Mouse (Mus musculus): ENCODE data around the gene Tmeff2. TPM values are rescaled to one million over a fixed set of nuclear protein-coding genes. Genes with fewer than 3 reads are reported as not detected.

The Tmeff2 gene
- polyA plus RNA-seq, 1 experiment: 0.69 TPM

DNA sequence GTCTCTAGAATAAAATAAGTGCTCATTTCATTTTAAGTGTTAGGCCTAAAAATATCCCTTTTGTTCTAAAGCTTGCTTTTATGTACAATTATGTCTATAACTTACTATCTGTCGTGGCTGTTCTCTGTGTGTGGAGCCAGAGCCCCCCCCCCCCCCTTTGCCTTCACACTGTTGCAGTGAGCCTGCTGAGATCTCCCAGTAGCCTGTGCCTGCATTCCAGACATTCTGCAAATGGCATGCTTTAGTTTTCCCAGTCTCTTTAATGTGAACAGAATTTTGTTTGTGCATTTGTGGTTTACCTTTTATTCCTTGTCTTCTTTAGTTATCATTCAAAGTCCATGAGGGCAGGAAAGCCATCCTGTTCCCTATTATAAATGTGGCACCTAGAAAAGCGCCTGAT lies 251.6 kb downstream of the Tmeff2 start:
- Histone ChIP-seq H3K27ac (ENCODE audit: control insufficient read depth, insufficient read depth, low read depth, low read length) (no peak overlapping the region), H3K27me3 (ENCODE audit: control insufficient read depth, insufficient read depth, low read length) (no peaks in the 10 kb centered on the region)
- no peak for TF ChIP-seq POLR2A (IDR thresholded peaks at IDR 0.05; ENCODE audit: control insufficient read depth, low read depth, low read length)
- TF ChIP-seq CTCF (IDR thresholded peaks at IDR 0.05; ENCODE audit: control insufficient read depth, insufficient read depth, insufficient replicate concordance, low read depth, low read length): no peak

DNA sequence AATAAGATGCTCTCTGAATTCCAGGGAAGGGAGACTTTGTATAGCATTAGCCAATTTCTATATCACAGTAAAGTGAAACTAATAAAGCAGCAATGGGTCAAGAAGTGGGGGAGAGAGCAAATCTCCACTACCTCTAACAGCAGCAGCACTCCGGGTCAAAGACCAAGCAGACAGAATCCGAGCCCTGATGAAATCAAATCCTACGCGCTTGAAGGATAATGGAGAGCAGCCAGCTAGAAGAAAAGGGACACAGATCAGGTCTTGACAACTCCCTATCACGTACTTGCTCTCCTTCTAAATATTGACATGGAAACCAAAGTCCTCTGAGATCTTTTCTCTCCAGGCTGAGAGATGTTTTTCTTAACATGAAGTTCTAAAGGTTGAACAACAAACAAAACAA lies 252.4 kb downstream of the Tmeff2 start:
- H3K36me3 ChIP-seq (ENCODE audit: control insufficient read depth, insufficient read depth, low read length): no peaks in the 10 kb centered on the region
- no peak for TF ChIP-seq POLR2A (IDR thresholded peaks at IDR 0.05; ENCODE audit: control insufficient read depth, low read depth, low read length)
- no peak for TF ChIP-seq CTCF (IDR thresholded peaks at IDR 0.05; ENCODE audit: control insufficient read depth, insufficient read depth, insufficient replicate concordance, low read depth, low read length)
- H3K27ac ChIP-seq (ENCODE audit: control insufficient read depth, insufficient read depth, low read depth, low read length): no peak overlapping the region
- no peaks in the 10 kb centered on the region for H3K4me1 ChIP-seq (ENCODE audit: control insufficient read depth, insufficient read depth, low read length)
- no peak overlapping the region for H3K4me3 ChIP-seq (ENCODE audit: control insufficient read depth, low read depth, low read length)
- no peaks in the 10 kb centered on the region for H3K27me3 ChIP-seq (ENCODE audit: control insufficient read depth, insufficient read depth, low read length)

More for the DNA sequence above, 251.6 kb downstream of the Tmeff2 start:
- Histone ChIP-seq H3K4me1 (ENCODE audit: control insufficient read depth, insufficient read depth, low read length) (no peaks in the 10 kb centered on the region), H3K36me3 (ENCODE audit: control insufficient read depth, insufficient read depth, low read length) (no peaks in the 10 kb centered on the region), H3K4me3 (ENCODE audit: control insufficient read depth, low read depth, low read length) (no peak overlapping the region)

DNA sequence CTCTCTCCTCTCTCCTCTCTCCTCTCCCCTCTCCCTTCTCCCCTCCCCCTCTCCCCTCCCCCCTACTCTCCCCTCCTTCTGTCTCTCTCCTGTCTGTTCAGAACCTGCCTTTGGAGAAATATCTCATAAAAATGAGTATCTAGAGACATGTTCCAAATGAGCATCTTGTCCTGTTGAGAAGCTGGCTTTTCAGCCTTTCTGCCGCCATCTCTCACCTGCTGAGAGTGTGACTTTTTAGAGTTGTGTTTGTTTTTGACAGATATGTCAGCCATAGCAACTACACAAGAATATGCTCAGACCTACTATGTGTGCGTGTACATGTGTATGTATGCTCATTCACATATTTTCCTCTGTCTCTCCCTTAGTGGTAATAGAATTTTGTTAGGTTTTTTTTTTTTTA lies 283.8 kb downstream of the Tmeff2 start:
- TF ChIP-seq POLR2A (IDR thresholded peaks at IDR 0.05; ENCODE audit: control insufficient read depth, low read depth, low read length) (no peak), CTCF (IDR thresholded peaks at IDR 0.05; ENCODE audit: control insufficient read depth, insufficient read depth, insufficient replicate concordance, low read depth, low read length) (no peak)
- Histone ChIP-seq H3K4me3 (ENCODE audit: control insufficient read depth, low read depth, low read length) (no peak overlapping the region), H3K27ac (ENCODE audit: control insufficient read depth, insufficient read depth, low read depth, low read length) (no peak overlapping the region), H3K36me3 (ENCODE audit: control insufficient read depth, insufficient read depth, low read length) (no peaks in the 10 kb centered on the region), H3K4me1 (ENCODE audit: control insufficient read depth, insufficient read depth, low read length) (no peaks in the 10 kb centered on the region), H3K27me3 (ENCODE audit: control insufficient read depth, insufficient read depth, low read length) (no peaks in the 10 kb centered on the region)

DNA sequence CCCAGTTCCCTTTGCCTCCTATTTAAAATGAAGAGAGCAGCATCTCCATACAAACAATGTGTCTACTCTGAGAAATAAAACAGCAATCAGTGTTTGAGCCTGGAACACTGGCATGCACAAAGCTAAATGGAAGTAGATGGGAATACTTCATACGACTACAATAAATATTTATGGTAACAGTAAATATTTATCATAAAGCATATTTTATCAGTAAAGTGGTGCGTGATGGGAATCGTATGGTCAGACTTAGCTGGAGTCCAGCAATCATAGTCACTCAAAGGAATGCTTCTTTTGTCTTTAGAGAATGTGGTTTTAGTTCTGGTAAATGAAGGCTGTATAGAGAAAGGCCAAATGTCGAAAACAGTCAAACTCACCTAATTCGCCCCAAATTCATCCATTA lies 288.6 kb downstream of the Tmeff2 start:
- H3K4me1 ChIP-seq (ENCODE audit: control insufficient read depth, insufficient read depth, low read length): no peaks in the 10 kb centered on the region
- H3K36me3 ChIP-seq (ENCODE audit: control insufficient read depth, insufficient read depth, low read length): no peaks in the 10 kb centered on the region
- H3K4me3 ChIP-seq (ENCODE audit: control insufficient read depth, low read depth, low read length): no peak overlapping the region
- no peaks in the 10 kb centered on the region for H3K27me3 ChIP-seq (ENCODE audit: control insufficient read depth, insufficient read depth, low read length)
- H3K27ac ChIP-seq (ENCODE audit: control insufficient read depth, insufficient read depth, low read depth, low read length): no peak overlapping the region
- TF ChIP-seq POLR2A (IDR thresholded peaks at IDR 0.05; ENCODE audit: control insufficient read depth, low read depth, low read length) (no peak), CTCF (IDR thresholded peaks at IDR 0.05; ENCODE audit: control insufficient read depth, insufficient read depth, insufficient replicate concordance, low read depth, low read length) (no peak)

DNA sequence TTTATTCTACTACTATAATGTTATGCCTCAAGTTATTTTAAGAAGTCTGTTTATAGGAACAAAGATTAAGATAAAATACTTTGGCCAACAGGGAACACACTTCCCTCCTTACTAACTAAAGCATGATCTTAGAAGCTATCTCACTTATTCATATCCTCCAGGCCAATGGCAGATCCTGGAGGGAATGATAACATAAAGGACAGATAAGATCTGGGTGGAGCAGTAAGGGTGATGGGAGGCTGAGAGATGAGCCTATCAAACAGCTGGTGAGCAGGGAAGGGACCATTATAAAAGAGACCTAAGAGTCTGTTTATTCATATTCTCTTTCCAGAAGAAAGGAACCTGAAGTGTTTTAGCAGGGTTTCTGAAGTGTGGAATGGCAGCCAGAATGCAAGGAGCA lies 290.8 kb downstream of the Tmeff2 start:
- no peak overlapping the region for H3K27ac ChIP-seq (ENCODE audit: control insufficient read depth, insufficient read depth, low read depth, low read length)
- H3K27me3 ChIP-seq (ENCODE audit: control insufficient read depth, insufficient read depth, low read length): no peaks in the 10 kb centered on the region
- H3K36me3 ChIP-seq (ENCODE audit: control insufficient read depth, insufficient read depth, low read length): no peaks in the 10 kb centered on the region
- TF ChIP-seq CTCF (IDR thresholded peaks at IDR 0.05; ENCODE audit: control insufficient read depth, insufficient read depth, insufficient replicate concordance, low read depth, low read length) (no peak), POLR2A (IDR thresholded peaks at IDR 0.05; ENCODE audit: control insufficient read depth, low read depth, low read length) (no peak)
- H3K4me3 ChIP-seq (ENCODE audit: control insufficient read depth, low read depth, low read length): no peak overlapping the region
- H3K4me1 ChIP-seq (ENCODE audit: control insufficient read depth, insufficient read depth, low read length): no peaks in the 10 kb centered on the region

DNA sequence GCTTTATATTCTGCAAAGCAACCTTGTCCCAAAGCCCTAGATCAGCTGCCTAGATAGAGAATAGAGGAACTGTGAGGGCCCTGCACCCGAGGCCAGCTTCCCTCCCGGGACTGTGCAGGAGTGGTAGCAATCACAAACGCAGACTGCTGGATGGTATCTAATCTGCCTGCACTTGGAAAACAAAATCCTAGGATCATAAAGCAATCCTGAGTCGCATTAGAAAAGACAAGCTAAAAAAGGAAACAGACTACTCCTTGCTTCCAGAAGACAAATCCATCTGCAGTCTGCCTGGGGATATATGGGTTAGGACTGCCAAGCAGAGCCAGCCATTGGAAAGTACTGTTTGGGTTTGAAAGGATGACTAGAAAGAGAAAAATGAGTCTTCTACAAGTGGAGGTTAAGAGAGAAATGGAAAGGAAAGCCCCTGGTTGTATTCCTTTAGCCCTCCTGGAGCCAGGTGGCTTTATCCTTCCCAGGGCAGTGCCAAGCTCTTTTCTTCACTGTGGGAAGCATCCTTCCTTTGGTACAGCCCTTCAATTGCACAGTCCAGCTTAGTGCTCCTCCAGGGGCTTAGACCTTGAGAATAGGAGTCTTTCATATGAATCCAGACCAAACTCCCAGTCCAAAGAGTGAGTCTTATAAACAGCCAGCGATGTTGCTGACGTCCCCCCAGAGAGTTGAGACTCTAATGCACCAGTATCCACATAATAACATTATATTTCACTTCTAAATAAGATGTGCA lies 291.6 kb downstream of the Tmeff2 start:
- H3K4me1 ChIP-seq (ENCODE audit: control insufficient read depth, insufficient read depth, low read length): no peaks in the 10 kb centered on the region
- TF ChIP-seq CTCF (IDR thresholded peaks at IDR 0.05; ENCODE audit: control insufficient read depth, insufficient read depth, insufficient replicate concordance, low read depth, low read length): no peak
- no peak for TF ChIP-seq POLR2A (IDR thresholded peaks at IDR 0.05; ENCODE audit: control insufficient read depth, low read depth, low read length)
- no peak overlapping the region for H3K4me3 ChIP-seq (ENCODE audit: control insufficient read depth, low read depth, low read length)
- H3K27me3 ChIP-seq (ENCODE audit: control insufficient read depth, insufficient read depth, low read length): no peaks in the 10 kb centered on the region
- no peaks in the 10 kb centered on the region for H3K36me3 ChIP-seq (ENCODE audit: control insufficient read depth, insufficient read depth, low read length)
- H3K27ac ChIP-seq (ENCODE audit: control insufficient read depth, insufficient read depth, low read depth, low read length): no peak overlapping the region

DNA sequence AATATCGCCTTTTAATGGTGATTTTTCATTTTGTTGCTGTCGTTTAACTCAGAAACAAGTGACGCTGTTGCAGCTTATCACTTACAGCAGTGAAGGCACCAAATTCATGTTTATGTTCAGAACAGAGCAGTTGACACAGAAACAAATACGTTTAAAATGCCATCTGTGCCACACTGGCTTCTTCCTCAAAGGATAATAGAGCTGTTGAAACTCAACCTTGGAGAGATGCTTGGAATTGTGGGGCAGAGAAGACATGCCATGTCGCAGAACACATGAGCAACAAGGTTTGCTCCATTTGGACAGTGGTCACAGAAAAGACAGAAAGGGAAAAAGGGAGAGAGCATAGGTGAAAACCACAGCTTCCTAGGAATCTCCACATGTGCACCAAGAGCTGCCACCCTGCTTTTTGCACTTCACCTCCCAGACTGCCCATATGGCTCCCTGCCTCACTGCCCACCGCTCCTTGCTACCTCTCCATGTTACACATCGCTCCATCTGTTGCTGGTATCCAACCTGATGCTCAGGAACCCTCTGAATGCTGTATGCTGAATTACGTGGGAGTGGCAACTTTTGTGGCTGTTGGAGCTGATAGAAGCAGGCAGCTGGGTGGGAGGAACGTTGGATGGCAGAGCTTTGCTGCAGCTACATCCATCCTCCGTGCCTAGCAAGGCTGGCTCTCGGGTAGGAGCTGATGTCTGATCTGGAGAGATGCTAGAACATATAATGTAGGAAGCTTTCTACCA lies 298.8 kb downstream of the Tmeff2 start:
- no peaks in the 10 kb centered on the region for H3K36me3 ChIP-seq (ENCODE audit: control insufficient read depth, insufficient read depth, low read length)
- no peaks in the 10 kb centered on the region for H3K27me3 ChIP-seq (ENCODE audit: control insufficient read depth, insufficient read depth, low read length)
- H3K4me3 ChIP-seq (ENCODE audit: control insufficient read depth, low read depth, low read length): no peak overlapping the region
- H3K27ac ChIP-seq (ENCODE audit: control insufficient read depth, insufficient read depth, low read depth, low read length): no peak overlapping the region
- TF ChIP-seq CTCF (IDR thresholded peaks at IDR 0.05; ENCODE audit: control insufficient read depth, insufficient read depth, insufficient replicate concordance, low read depth, low read length) (no peak), POLR2A (IDR thresholded peaks at IDR 0.05; ENCODE audit: control insufficient read depth, low read depth, low read length) (no peak)
- H3K4me1 ChIP-seq (ENCODE audit: control insufficient read depth, insufficient read depth, low read length): no peaks in the 10 kb centered on the region
